ENCODE assay signal across 8 mouse cellular contexts in genomic region chr5:88764987-88765481, GRCm38 (mm10). TPM values are rescaled to one million over a fixed set of nuclear protein-coding genes. Genes with fewer than 3 reads are reported as not detected.
DNase-seq lines count a peak whose midpoint lies in the region; ATAC-seq and TF ChIP-seq lines count a peak whose summit lies in the region.

TSS of gene Dck (plus strand) at chr5:88764996.

- peaks cover 39% of the 10 kb centered on the region for H3K36me3 ChIP-seq in E14TG2a.4 (ENCODE audit: insufficient read depth, low read length)
- peaks cover 20% of the 10 kb centered on the region for H3K36me3 ChIP-seq in forebrain, embryonic 13.5 days (ENCODE audit: poor library complexity, severe bottlenecking)
- 0 out of 2 replicates have a peak, but pooled peaks cover 4% of the 10 kb centered on the region for H3K36me3 ChIP-seq in neural tube, embryonic 15.5 days

- TF ChIP-seq POLR2A in lung, adult 2 months (IDR thresholded peaks at IDR 0.05; ENCODE audit: borderline replicate concordance, extremely low read depth, low read depth, low read length): no peak

- peak within 1 kb of the TSS; percentile 42 for H3K27ac ChIP-seq in brown adipose tissue, adult 24 weeks (replicated peaks; ENCODE audit: low read depth, low read length)
- peak within 1 kb of the TSS; percentile 95 for H3K27ac ChIP-seq in forebrain, embryonic 13.5 days
- H3K27ac ChIP-seq in layer of hippocampus, adult 2 months: peak within 1 kb of the TSS; percentile 81
- H3K27ac ChIP-seq in neural tube, embryonic 15.5 days (replicated peaks): peak within 1 kb of the TSS; percentile 89

- peak; percentile 99 for ATAC-seq in forebrain, embryonic 13.5 days
- ATAC-seq in neural tube, embryonic 15.5 days (ENCODE audit: low FRiP score): peak; percentile 99

- peak within 1 kb of the TSS; percentile 65 for H3K4me2 ChIP-seq in forebrain, embryonic 13.5 days
- peak within 1 kb of the TSS; percentile 62 for H3K4me2 ChIP-seq in neural tube, embryonic 15.5 days

- WGBS in forebrain, embryonic 13.5 days: under 1% methylated on average over 41 of the region's 51 CpGs
- WGBS in lung, adult 2 months: under 1% methylated on average over 51 of the region's 51 CpGs
- under 1% methylated on average over 51 of the region's 51 CpGs for WGBS in neural tube, embryonic 15.5 days

- H3K27me3 ChIP-seq in E14TG2a.4 (ENCODE audit: insufficient read depth, low read length): no peaks in the 10 kb centered on the region
- H3K27me3 ChIP-seq in forebrain, embryonic 13.5 days: no peaks in the 10 kb centered on the region
- H3K27me3 ChIP-seq in neural tube, embryonic 15.5 days (replicated peaks): no peaks in the 10 kb centered on the region

- H3K9ac ChIP-seq in forebrain, embryonic 13.5 days: peak within 1 kb of the TSS; percentile 69
- H3K9ac ChIP-seq in neural tube, embryonic 15.5 days (replicated peaks): peak within 1 kb of the TSS; percentile 69

- H3K4me1 ChIP-seq in E14TG2a.4 (replicated peaks; ENCODE audit: low read depth, low read length): peaks cover 45% of the 10 kb centered on the region
- no peaks in the 10 kb centered on the region for H3K4me1 ChIP-seq in brown adipose tissue, adult 24 weeks (ENCODE audit: control insufficient read depth, insufficient read depth, insufficient read length, low read length)
- peaks cover 23% of the 10 kb centered on the region for H3K4me1 ChIP-seq in forebrain, embryonic 13.5 days
- H3K4me1 ChIP-seq in lung, adult 2 months (ENCODE audit: control insufficient read depth, insufficient read depth, low read length): peaks cover 3% of the 10 kb centered on the region
- peaks cover 21% of the 10 kb centered on the region for H3K4me1 ChIP-seq in neural tube, embryonic 15.5 days

- H3K9me3 ChIP-seq in E14TG2a.4 (ENCODE audit: low read length): no peaks in the 10 kb centered on the region
- no peaks in the 10 kb centered on the region for H3K9me3 ChIP-seq in forebrain, embryonic 13.5 days (replicated peaks)
- H3K9me3 ChIP-seq in neural tube, embryonic 15.5 days (replicated peaks): no peaks in the 10 kb centered on the region

- peak; percentile 97 for DNase-seq in heart, postnatal 25 days (ENCODE audit: low spot score)
- DNase-seq in layer of hippocampus, adult 2 months (ENCODE audit: low spot score in 2 of 2): peak; percentile 96
- peak; percentile 94 for DNase-seq in lung, adult 2 months
- peak; percentile 99 to 100 for DNase-seq in thymus, adult 18-20 months

- TF ChIP-seq CTCF in E14TG2a.4 (conservative IDR thresholded peaks at IDR 0.05; ENCODE audit: low read length): no peak
- no peak for TF ChIP-seq CTCF in layer of hippocampus, adult 2 months (conservative IDR thresholded peaks at IDR 0.05)
- no peak for TF ChIP-seq CTCF in lung, adult 2 months (IDR thresholded peaks at IDR 0.05; ENCODE audit: insufficient read depth, low read length)

- intact Hi-C loops in heart, postnatal 25 days (cut with DNase I): loop anchor here (2.0 to 10.0 kb wide), 3 partner anchors 44 to 200 kb away; partner anchors contain the start of genes Grsf1, Mob1b and Rufy3

- peak within 1 kb of the TSS; percentile 93 for H3K4me3 ChIP-seq in E14TG2a.4 (replicated peaks; ENCODE audit: low read length)
- peak within 1 kb of the TSS; percentile 71 for H3K4me3 ChIP-seq in brown adipose tissue, adult 24 weeks (ENCODE audit: insufficient read depth, low read depth, low read length)
- peak within 1 kb of the TSS; percentile 70 for H3K4me3 ChIP-seq in forebrain, embryonic 13.5 days
- H3K4me3 ChIP-seq in layer of hippocampus, adult 2 months: peak within 1 kb of the TSS; percentile 89
- H3K4me3 ChIP-seq in lung, adult 2 months (replicated peaks; ENCODE audit: extremely low read depth, low read depth, low read length): peak within 1 kb of the TSS; percentile 94
- peak within 1 kb of the TSS; percentile 61 for H3K4me3 ChIP-seq in neural tube, embryonic 15.5 days (replicated peaks)

RNA-seq across cellular contexts. Expression of gene Dck, which starts in this region (rescaled TPM):
- polyA plus RNA-seq in brown adipose tissue, adult 24 weeks (2012; ENCODE audit: insufficient read depth, insufficient read length, missing spikeins): 4.4 and 4.5 TPM in 2 replicates
- polyA plus RNA-seq in forebrain, embryonic 13.5 days (2015; fragmentation: Nextera tagmentation; extraction: Ambion mirVana): 123 and 125 TPM in 2 replicates
- 1 to 10 TPM; 3.2 to 3.5 TPM for total RNA-seq in heart, postnatal 25 days (2021)
- total RNA-seq in layer of hippocampus, adult 2 months (2021): 10 to 100 TPM; 13.7 to 14.9 TPM
- polyA plus RNA-seq in lung, adult 2 months (2012; rRNA removed): 2.1 and 3.3 TPM in 2 replicates
- polyA plus RNA-seq in neural tube, embryonic 15.5 days (2015; fragmentation: Nextera tagmentation; extraction: Ambion mirVana): 41.8 and 50.2 TPM in 2 replicates

Comparison
In these comparisons a context has a peak if more than half of its experiments do, and no peak if none do; other contexts are left out.
1. Peak in every context shown above with its lines: DNase-seq, ATAC-seq, H3K4me3 ChIP-seq and H3K27ac ChIP-seq.
2. H3K27ac ChIP-seq: peak in every context shown above with its lines; median percentile 95 in forebrain, embryonic 13.5 days; 89 in neural tube, embryonic 15.5 days; 81 in layer of hippocampus, adult 2 months; 42 in brown adipose tissue, adult 24 weeks.